Mouse (Mus musculus) kidney, adult 2 months (tissue): ENCODE data around the gene Slc45a1. TPM values are rescaled to one million over a fixed set of nuclear protein-coding genes. Genes with fewer than 3 reads are reported as not detected.

Experiments used
- DNase-seq: peaks from one replicate; pipeline ENCODE4 v3.0.0; 2021
- H3K27ac ChIP-seq: fragments of 200-500 bp; 2 replicates; pipeline ENCODE4 v1.5.1; 2012; ENCODE audit warnings: low read depth, low read length, control low read depth, inconsistent platforms; ENCODE audit not compliant: insufficient read depth
- H3K27me3 ChIP-seq: fragments of 200-500 bp; replicated peaks from 2 replicates; pipeline ENCODE4 v1.6.1; 2012; ENCODE audit warnings: mild to moderate bottlenecking, moderate library complexity, low read length, inconsistent platforms; ENCODE audit not compliant: control insufficient read depth, insufficient read depth
- H3K36me3 ChIP-seq: fragments of 200-500 bp; 2 replicates; pipeline ENCODE4 v1.6.1; 2012; ENCODE audit warnings: mild to moderate bottlenecking, moderate library complexity, low read length, inconsistent platforms; ENCODE audit not compliant: control insufficient read depth, insufficient read depth
- H3K4me1 ChIP-seq: fragments of 200-500 bp; 2 replicates; pipeline ENCODE4 v1.6.1; 2011; ENCODE audit warnings: low read length; ENCODE audit not compliant: control insufficient read depth, insufficient read depth
- H3K4me3 ChIP-seq: fragments of 200-500 bp; 2 replicates; pipeline ENCODE4 v1.5.1; 2011; ENCODE audit warnings: mild to moderate bottlenecking, low read depth, low read length, control low read depth; ENCODE audit not compliant: insufficient read depth
- CTCF ChIP-seq: fragments of 200-500 bp; conservative IDR thresholded peaks from 2 replicates; pipeline ENCODE4 v1.5.1; 2011; ENCODE audit warnings: low read depth, mild to moderate bottlenecking, control low read depth, low read length, moderate library complexity, mixed read lengths; ENCODE audit not compliant: insufficient read depth, insufficient read length
- POLR2A ChIP-seq: fragments of 200-500 bp; IDR thresholded peaks from one replicate; pipeline ENCODE4 v1.6.1; 2011; ENCODE audit warnings: low read depth, low read length, control low read depth
- WGBS: fragments of 180-500 bp; shearing (Covaris S2); methylation state at CpG from one replicate; pipeline ENCODE4 v1.1.7; 2018; 5-methylcytosine and 5-hydroxymethylcytosine counted together
- polyA plus RNA-seq: library from polyadenylated mRNA; depleted of rRNA; stranded (reverse); fragments of >200 nt; gene quantifications from 2 replicates; pipeline ENCODE4 v1.2.3, GENCODE M21; 2012

Gene Slc45a1
- polyA plus RNA-seq, 1 experiment, result 0.17 TPM

GRCm38 (mm10) chr4:150659926-150660610, 8.1 kb upstream of the Slc45a1 start:
- DNase-seq, result peak; percentile 40
- TF ChIP-seq CTCF, result peak; percentile 45
- no peak for TF ChIP-seq POLR2A
- H3K36me3 ChIP-seq, result no peaks in the 10 kb centered on the region
- no peak overlapping the region for H3K27ac ChIP-seq
- no peaks in the 10 kb centered on the region for H3K27me3 ChIP-seq
- no peak overlapping the region for H3K4me3 ChIP-seq
- 71% methylated on average over 9 of the region's 9 CpGs for WGBS
- H3K4me1 ChIP-seq, result no peaks in the 10 kb centered on the region

GRCm38 (mm10) chr4:150656504-150656903, 4.5 kb upstream of the Slc45a1 start:
- 85% methylated on average over 6 of the region's 6 CpGs for WGBS
- DNase-seq, result peak; percentile 60
- H3K4me3 ChIP-seq, result no peak overlapping the region
- H3K27ac ChIP-seq, result no peak overlapping the region
- no peaks in the 10 kb centered on the region for H3K36me3 ChIP-seq
- H3K4me1 ChIP-seq, result no peaks in the 10 kb centered on the region
- TF ChIP-seq CTCF (peak; percentile 35; the same call in 1 of the 2 replicates), POLR2A (no peak)
- H3K27me3 ChIP-seq, result no peaks in the 10 kb centered on the region

- Histone ChIP-seq H3K36me3 (no peaks in the 10 kb centered on the region), H3K27ac (no peak overlapping the region), H3K4me1 (no peaks in the 10 kb centered on the region), H3K4me3 (no peak overlapping the region), H3K27me3 (no peaks in the 10 kb centered on the region)
- WGBS, result 3% methylated on average over 17 of the region's 17 CpGs
- TF ChIP-seq POLR2A (no peak), CTCF (peak; percentile 95)
- DNase-seq, result peak; percentile 90
Measured at GRCm38 (mm10) chr4:150655989-150656388, 4.0 kb upstream of the Slc45a1 start.

GRCm38 (mm10) chr4:150653072-150653599, 1.2 kb upstream of the Slc45a1 start:
- Histone ChIP-seq H3K4me3 (no peak overlapping the region), H3K27ac (no peak overlapping the region), H3K36me3 (no peaks in the 10 kb centered on the region), H3K27me3 (no peaks in the 10 kb centered on the region), H3K4me1 (no peaks in the 10 kb centered on the region)
- 53% methylated on average over 11 of the region's 11 CpGs for WGBS
- no peak for DNase-seq
- TF ChIP-seq CTCF, result no peak
- no peak for TF ChIP-seq POLR2A

GRCm38 (mm10) chr4:150649327-150649726, 2.6 kb downstream of the Slc45a1 start:
- H3K4me3 ChIP-seq, result no peak overlapping the region
- no peaks in the 10 kb centered on the region for H3K36me3 ChIP-seq
- no peaks in the 10 kb centered on the region for H3K4me1 ChIP-seq
- no peak overlapping the region for H3K27ac ChIP-seq
- no peaks in the 10 kb centered on the region for H3K27me3 ChIP-seq
- DNase-seq, result no peak
- 75% methylated on average over 5 of the region's 5 CpGs for WGBS
- no peak for TF ChIP-seq POLR2A

DNA sequence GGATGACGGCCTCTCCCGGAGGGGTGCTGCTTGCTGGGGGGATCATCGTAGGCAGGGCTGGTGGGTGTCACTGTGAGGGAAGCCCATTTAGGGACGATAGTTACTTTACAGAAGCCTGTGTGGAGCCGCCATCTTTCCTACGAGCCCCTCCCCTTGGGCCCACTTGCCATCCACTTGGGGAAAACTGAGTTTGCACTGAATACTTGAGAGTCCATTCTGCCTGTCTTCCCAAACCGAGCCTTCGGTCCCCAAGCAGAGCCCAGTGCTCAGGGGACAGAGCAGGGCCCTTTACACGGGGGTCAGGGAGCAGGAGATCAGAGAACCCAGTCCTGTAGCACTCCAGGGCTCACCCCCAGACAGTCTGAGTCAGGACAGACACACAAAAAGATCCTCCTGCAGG, 7.7 kb downstream of the Slc45a1 start:
- TF ChIP-seq CTCF (no peak), POLR2A (no peak)
- Histone ChIP-seq H3K27me3 (no peaks in the 10 kb centered on the region), H3K36me3 (no peaks in the 10 kb centered on the region), H3K4me1 (no peaks in the 10 kb centered on the region), H3K4me3 (no peak overlapping the region), H3K27ac (no peak overlapping the region)
- WGBS, result 97% methylated on average over 9 of the region's 9 CpGs
- no peak for DNase-seq

DNA sequence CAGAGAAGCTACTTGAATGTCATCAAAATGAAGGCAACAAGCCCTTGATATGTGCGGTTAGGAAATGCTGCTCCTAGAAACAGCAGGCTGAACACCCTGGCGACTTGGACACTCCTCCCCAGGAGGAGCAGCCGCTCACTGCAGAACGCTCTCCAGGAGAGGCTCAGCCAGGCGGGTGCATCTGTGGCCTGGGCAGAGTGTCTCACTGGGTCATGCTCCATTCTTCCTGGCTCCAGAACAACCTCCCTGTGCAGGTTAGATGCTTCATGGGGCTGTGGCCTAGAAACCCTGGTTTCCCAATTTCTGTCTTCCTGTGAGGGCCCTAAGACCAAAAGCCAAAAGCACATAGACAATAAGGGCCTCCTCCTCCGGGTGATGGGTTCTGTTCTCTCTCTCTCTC, 15.3 kb downstream of the Slc45a1 start:
- H3K27me3 ChIP-seq, result no peaks in the 10 kb centered on the region
- no peak for TF ChIP-seq POLR2A
- H3K36me3 ChIP-seq, result no peaks in the 10 kb centered on the region
- no peak overlapping the region for H3K4me3 ChIP-seq
- no peak overlapping the region for H3K27ac ChIP-seq
- no peak for DNase-seq
- H3K4me1 ChIP-seq, result no peaks in the 10 kb centered on the region
- WGBS, result 86% methylated on average over 6 of the region's 6 CpGs
